Mouse (Mus musculus): ENCODE measurements around the gene Clec3b. TPM values are rescaled to one million over a fixed set of nuclear protein-coding genes. Genes with fewer than 3 reads are reported as not detected.

Gene Clec3b
- polyA plus RNA-seq, 1 experiment from 2014 or later, result not detected

- Histone ChIP-seq H3K4me3 (replicated peaks) (no peak overlapping the region), H3K9ac (no peak overlapping the region), H3K4me1 (replicated peaks) (no peaks in the 10 kb centered on the region), H3K27me3 (replicated peaks) (no peaks in the 10 kb centered on the region), H3K36me3 (no peaks in the 10 kb centered on the region), H3K4me2 (replicated peaks) (no peak overlapping the region), H3K27ac (no peak overlapping the region), H3K9me3 (no peaks in the 10 kb centered on the region)
- ATAC-seq, result no peak
- 93% methylated on average over 5 of the region's 5 CpGs for WGBS
Observed at GRCm38 (mm10) chr9:123187589-123187988, 36.8 kb downstream of the Clec3b start.

GRCm38 (mm10) chr9:123188271-123188670 lies 37.5 kb downstream of the Clec3b start:
- ATAC-seq, result no peak
- H3K27me3 ChIP-seq (replicated peaks), result no peaks in the 10 kb centered on the region
- no peaks in the 10 kb centered on the region for H3K36me3 ChIP-seq
- H3K4me1 ChIP-seq (replicated peaks), result no peaks in the 10 kb centered on the region
- H3K4me3 ChIP-seq (replicated peaks), result no peak overlapping the region
- WGBS, result 76% methylated on average over 2 of the region's 2 CpGs
- no peak overlapping the region for H3K9ac ChIP-seq
- H3K4me2 ChIP-seq (replicated peaks), result no peak overlapping the region
- H3K27ac ChIP-seq, result no peak overlapping the region
- no peaks in the 10 kb centered on the region for H3K9me3 ChIP-seq

- ATAC-seq, result no peak
- Histone ChIP-seq H3K9me3 (no peaks in the 10 kb centered on the region), H3K4me2 (replicated peaks) (no peak overlapping the region), H3K9ac (no peak overlapping the region), H3K4me1 (replicated peaks) (no peaks in the 10 kb centered on the region), H3K27me3 (replicated peaks) (no peaks in the 10 kb centered on the region), H3K27ac (no peak overlapping the region), H3K4me3 (replicated peaks) (no peak overlapping the region), H3K36me3 (no peaks in the 10 kb centered on the region)
- WGBS, result 75% methylated on average over 3 of the region's 3 CpGs
Observed at GRCm38 (mm10) chr9:123200116-123200515, 49.4 kb downstream of the Clec3b start.

GRCm38 (mm10) chr9:123206526-123206925 lies 55.8 kb downstream of the Clec3b start:
- Histone ChIP-seq H3K4me1 (replicated peaks) (no peaks in the 10 kb centered on the region), H3K9ac (no peak overlapping the region), H3K27ac (no peak overlapping the region), H3K4me2 (replicated peaks) (no peak overlapping the region), H3K36me3 (no peaks in the 10 kb centered on the region), H3K4me3 (replicated peaks) (no peak overlapping the region), H3K9me3 (no peaks in the 10 kb centered on the region), H3K27me3 (replicated peaks) (no peaks in the 10 kb centered on the region)
- 26% methylated on average over 2 of the region's 2 CpGs for WGBS
- ATAC-seq, result peak; percentile 49; the same call in 1 of the 2 replicates

- Histone ChIP-seq H3K4me3 (replicated peaks) (no peak overlapping the region), H3K27ac (no peak overlapping the region), H3K9ac (no peak overlapping the region), H3K9me3 (no peaks in the 10 kb centered on the region), H3K27me3 (replicated peaks) (no peaks in the 10 kb centered on the region), H3K36me3 (no peaks in the 10 kb centered on the region), H3K4me1 (replicated peaks) (no peaks in the 10 kb centered on the region), H3K4me2 (replicated peaks) (no peak overlapping the region)
- 74% methylated on average over 2 of the region's 2 CpGs for WGBS
- ATAC-seq, result peak; percentile 68
Observed at GRCm38 (mm10) chr9:123206948-123207347, 56.2 kb downstream of the Clec3b start.

Other genes starting within 250 kb of the Clec3b start
- 12.2 and 13.7 TPM in 2 replicates for gene Zfp105, start 227.9 kb upstream of the Clec3b start, polyA plus RNA-seq (2015; fragmentation: Nextera tagmentation; extraction: Ambion mirVana)
- gene 1110059G10Rik, start 199.9 kb upstream of the Clec3b start, polyA plus RNA-seq (2015; fragmentation: Nextera tagmentation; extraction: Ambion mirVana), result 32.8 and 33.7 TPM in 2 replicates
- gene Kif15, start 199.9 kb upstream of the Clec3b start, polyA plus RNA-seq (2015; fragmentation: Nextera tagmentation; extraction: Ambion mirVana), result 44.9 and 46.1 TPM in 2 replicates
- 19.2 and 19.3 TPM in 2 replicates for gene Tmem42, start 129.6 kb upstream of the Clec3b start, polyA plus RNA-seq (2015; fragmentation: Nextera tagmentation; extraction: Ambion mirVana)
- 0.26 and 0.45 TPM in 2 replicates for gene Tgm4, start 116.2 kb upstream of the Clec3b start, polyA plus RNA-seq (2015; fragmentation: Nextera tagmentation; extraction: Ambion mirVana)
- 78.6 and 82.6 TPM in 2 replicates for gene Zdhhc3, start 37.7 kb upstream of the Clec3b start, polyA plus RNA-seq (2015; fragmentation: Nextera tagmentation; extraction: Ambion mirVana)
- 135 and 138 TPM in 2 replicates for gene Exosc7, start 37.7 kb upstream of the Clec3b start, polyA plus RNA-seq (2015; fragmentation: Nextera tagmentation; extraction: Ambion mirVana)
- 13.6 and 14.7 TPM in 2 replicates for gene Cdcp1, start 65.1 kb downstream of the Clec3b start, polyA plus RNA-seq (2015; fragmentation: Nextera tagmentation; extraction: Ambion mirVana)
- 14.3 and 15.1 TPM in 2 replicates for gene Tmem158, start 109.8 kb downstream of the Clec3b start, polyA plus RNA-seq (2015; fragmentation: Nextera tagmentation; extraction: Ambion mirVana)
- gene Lars2, start 216.0 kb downstream of the Clec3b start, polyA plus RNA-seq (2015; fragmentation: Nextera tagmentation; extraction: Ambion mirVana), result 932 and 948 TPM in 2 replicates